Mouse (Mus musculus): ENCODE data around the gene Usp30.

DNA sequence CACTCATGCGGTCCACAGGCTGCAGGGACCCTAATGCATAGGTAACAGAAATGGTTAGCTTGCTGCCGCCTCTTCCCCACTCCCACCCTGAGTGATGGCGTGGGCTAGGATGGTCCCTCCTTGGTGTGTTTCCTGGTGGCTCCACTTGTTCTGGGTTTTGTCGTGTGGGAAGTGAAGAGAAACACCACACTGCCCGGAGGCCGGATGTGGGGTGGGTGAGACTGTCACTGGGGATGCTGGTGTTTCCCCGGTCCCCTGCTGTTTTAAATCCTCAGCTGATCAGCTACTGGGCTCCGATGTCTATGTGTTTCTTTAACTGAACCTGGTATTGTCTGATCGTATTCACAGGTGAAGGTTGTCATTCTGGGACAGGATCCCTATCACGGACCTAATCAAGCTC is 70.3 kb downstream of the Usp30 start:
- no peak for TF ChIP-seq CTCF (IDR thresholded peaks at IDR 0.05; ENCODE audit: borderline replicate concordance, insufficient read depth, low read depth, low read length)
- no peak for TF ChIP-seq POLR2A (IDR thresholded peaks at IDR 0.05; ENCODE audit: borderline replicate concordance, insufficient read depth, low read length)
